Mouse (Mus musculus) forebrain, postnatal 0 days (tissue): ENCODE data around the gene Chrnb4. TPM values are rescaled to one million over a fixed set of nuclear protein-coding genes. Genes with fewer than 3 reads are reported as not detected.
A peak's percentile ranks its signal among the peaks of the same experiment; 100 is the strongest.

Experiments used
- ATAC-seq: fragments of 200-750 bp; cut with Nextera tagmentation; 2 replicates; pipeline ENCODE4 v1.8.0; 2017; ENCODE audit warnings: mild to moderate bottlenecking, moderate library complexity
- DNase-seq: peaks from one replicate; pipeline ENCODE4 v3.0.0-alpha.2; 2015
- H3K27ac ChIP-seq: fragments of 300-500 bp; sonication (generic); 2 replicates; pipeline ENCODE4 v1.5.1; 2014; ENCODE audit warnings: low read depth, mild to moderate bottlenecking, antibody characterized with exemption, low read length, moderate library complexity, mixed read lengths
- H3K27me3 ChIP-seq: fragments of 300-500 bp; sonication (generic); 2 replicates; pipeline ENCODE4 v1.6.1; 2014; ENCODE audit warnings: mild to moderate bottlenecking, low read length, mixed read lengths; ENCODE audit not compliant: insufficient read depth
- H3K36me3 ChIP-seq: fragments of 300-500 bp; sonication (generic); 2 replicates; pipeline ENCODE4 v1.6.1; 2014; ENCODE audit warnings: mild to moderate bottlenecking, moderate library complexity; ENCODE audit not compliant: insufficient read depth
- H3K4me1 ChIP-seq: fragments of 300-500 bp; sonication (generic); 2 replicates; pipeline ENCODE4 v1.6.1; 2014; ENCODE audit warnings: antibody characterized with exemption; ENCODE audit not compliant: insufficient read depth
- H3K4me2 ChIP-seq: fragments of 300-500 bp; sonication (generic); 2 replicates; pipeline ENCODE4 v1.6.1; 2014; ENCODE audit warnings: low read depth, mild to moderate bottlenecking, moderate library complexity
- H3K4me3 ChIP-seq: fragments of 300-500 bp; sonication (generic); 2 replicates; pipeline ENCODE4 v1.5.1; 2014; ENCODE audit warnings: low read depth, low read length, mixed read lengths
- H3K9ac ChIP-seq: fragments of 300-500 bp; sonication (generic); 2 replicates; pipeline ENCODE4 v1.6.1; 2014; ENCODE audit warnings: mild to moderate bottlenecking
- H3K9me3 ChIP-seq: fragments of 300-500 bp; sonication (generic); 2 replicates; pipeline ENCODE4 v1.6.1; 2016; ENCODE audit warnings: low read length
- CTCF ChIP-seq: sonication (generic); IDR thresholded peaks from 2 replicates; pipeline ENCODE4 v1.5.1; 2016; ENCODE audit warnings: antibody characterized with exemption, control low read depth, low read depth
- WGBS: fragments of 180-500 bp; shearing (Covaris S2); extraction: QIAGEN DNeasy Blood & Tissue Kit; methylation state at CpG from one replicate; pipeline ENCODE4 v1.1.7; 2014; 5-methylcytosine and 5-hydroxymethylcytosine counted together
- polyA plus RNA-seq: library from polyadenylated mRNA; unstranded; fragments of >200 nt; fragmentation: Nextera tagmentation; extraction: Ambion mirVana; gene quantifications from 2 replicates; pipeline ENCODE4 v1.2.1, GENCODE M21; 2015
- total RNA-seq: library from RNA; depleted of rRNA; stranded (reverse); fragments of >200 nt; gene quantifications from 2 replicates; pipeline ENCODE4 v1.2.3, GENCODE M21; 2014

The Chrnb4 gene
- total and polyA plus RNA-seq, 2 experiments from 2014 or later, result 0.38 to 1.0 TPM

GRCm38 (mm10) chr9:55067260-55067964 lies 18.8 kb upstream of the Chrnb4 start:
- Histone ChIP-seq H3K4me2 (no peak overlapping the region), H3K36me3 (no peaks in the 10 kb centered on the region), H3K27ac (no peak overlapping the region), H3K4me1 (no peaks in the 10 kb centered on the region), H3K9me3 (no peaks in the 10 kb centered on the region), H3K9ac (no peak overlapping the region), H3K4me3 (no peak overlapping the region), H3K27me3 (no peaks in the 10 kb centered on the region)
- 11% methylated on average over 8 of the region's 8 CpGs for WGBS
- TF ChIP-seq CTCF, result no peak
- peak; percentile 34 for DNase-seq
- ATAC-seq, result peak; percentile 69

- 86% methylated on average over 9 of the region's 9 CpGs for whole genome bisulfite sequencing
- no peak overlapping the region for H3K4me2 ChIP-seq
- TF ChIP-seq CTCF, result no peak
- no peak overlapping the region for H3K27ac ChIP-seq
- H3K4me3 ChIP-seq, result no peak overlapping the region
- no peaks in the 10 kb centered on the region for H3K27me3 ChIP-seq
- H3K36me3 ChIP-seq, result no peaks in the 10 kb centered on the region
- DNase-seq, result peak; percentile 37
- no peaks in the 10 kb centered on the region for H3K9me3 ChIP-seq
- H3K4me1 ChIP-seq, result no peaks in the 10 kb centered on the region
- no peak overlapping the region for H3K9ac ChIP-seq
- ATAC-seq, result no peak
Observed at GRCm38 (mm10) chr9:55065241-55065640, 16.7 kb upstream of the Chrnb4 start.

GRCm38 (mm10) chr9:55058067-55058466 lies 9.5 kb upstream of the Chrnb4 start:
- 93% methylated on average over 4 of the region's 4 CpGs for WGBS
- ATAC-seq (no peak), DNase-seq (no peak)
- Histone ChIP-seq H3K27ac (no peak overlapping the region), H3K27me3 (no peaks in the 10 kb centered on the region), H3K4me2 (no peak overlapping the region), H3K9ac (no peak overlapping the region), H3K4me1 (no peaks in the 10 kb centered on the region), H3K36me3 (no peaks in the 10 kb centered on the region), H3K4me3 (no peak overlapping the region), H3K9me3 (no peaks in the 10 kb centered on the region)
- no peak for TF ChIP-seq CTCF

GRCm38 (mm10) chr9:55055386-55055930 lies 6.9 kb upstream of the Chrnb4 start:
- ATAC-seq (no peak), DNase-seq (no peak)
- no peak overlapping the region for H3K27ac ChIP-seq
- no peak for TF ChIP-seq CTCF
- no peak overlapping the region for H3K4me3 ChIP-seq
- no peaks in the 10 kb centered on the region for H3K4me1 ChIP-seq
- H3K27me3 ChIP-seq, result no peaks in the 10 kb centered on the region
- 87% methylated on average over 2 of the region's 2 CpGs for WGBS
- no peak overlapping the region for H3K4me2 ChIP-seq
- no peak overlapping the region for H3K9ac ChIP-seq
- H3K9me3 ChIP-seq, result no peaks in the 10 kb centered on the region
- H3K36me3 ChIP-seq, result no peaks in the 10 kb centered on the region

GRCm38 (mm10) chr9:55046764-55047163 lies 1.8 kb downstream of the Chrnb4 start:
- TF ChIP-seq CTCF, result peak; percentile 49
- Histone ChIP-seq H3K4me3 (no peak overlapping the region), H3K36me3 (no peaks in the 10 kb centered on the region), H3K4me2 (no peak overlapping the region), H3K9me3 (no peaks in the 10 kb centered on the region), H3K4me1 (no peaks in the 10 kb centered on the region; the same call in 1 of the 2 replicates), H3K27ac (no peak overlapping the region), H3K9ac (no peak overlapping the region), H3K27me3 (no peaks in the 10 kb centered on the region)
- ATAC-seq (no peak), DNase-seq (no peak)
- under 1% methylated on average over 3 of the region's 3 CpGs for WGBS

- WGBS, result 62% methylated on average over 2 of the region's 2 CpGs
- no peaks in the 10 kb centered on the region for H3K27me3 ChIP-seq
- H3K27ac ChIP-seq, result no peak overlapping the region
- H3K4me1 ChIP-seq, result no peaks in the 10 kb centered on the region; the same call in 1 of the 2 replicates
- no peak for DNase-seq
- no peak overlapping the region for H3K4me2 ChIP-seq
- no peaks in the 10 kb centered on the region for H3K9me3 ChIP-seq
- H3K9ac ChIP-seq, result no peak overlapping the region
- TF ChIP-seq CTCF, result no peak
- no peak overlapping the region for H3K4me3 ChIP-seq
- no peak for ATAC-seq
- H3K36me3 ChIP-seq, result no peaks in the 10 kb centered on the region
Observed at GRCm38 (mm10) chr9:55045001-55045400, 3.6 kb downstream of the Chrnb4 start.

GRCm38 (mm10) chr9:55043688-55044087 lies 4.9 kb downstream of the Chrnb4 start:
- Histone ChIP-seq H3K4me2 (no peak overlapping the region), H3K4me1 (no peaks in the 10 kb centered on the region; the same call in 1 of the 2 replicates), H3K27me3 (no peaks in the 10 kb centered on the region), H3K9me3 (no peaks in the 10 kb centered on the region), H3K36me3 (no peaks in the 10 kb centered on the region), H3K27ac (no peak overlapping the region), H3K9ac (no peak overlapping the region), H3K4me3 (no peak overlapping the region)
- ATAC-seq (no peak), DNase-seq (no peak)
- 16% methylated on average over 8 of the region's 8 CpGs for WGBS
- no peak for TF ChIP-seq CTCF
